Mouse (Mus musculus): ENCODE results near the gene Leo1. TPM values are rescaled to one million over a fixed set of nuclear protein-coding genes. Genes with fewer than 3 reads are reported as not detected.

Gene Leo1
- total and polyA plus RNA-seq, 3 experiments: 3.0 to 20.4 (median 12.4) TPM

- 0 out of 2 replicates have a peak, but pooled peaks cover 1% of the 10 kb centered on the region for H3K4me1 ChIP-seq (ENCODE audit: control insufficient read depth, insufficient read depth, low read length)
- H3K36me3 ChIP-seq (ENCODE audit: control insufficient read depth, insufficient read depth, low read length): no peaks in the 10 kb centered on the region
- intact Hi-C loops (cut with DNase I): no loop called here
- no peak overlapping the region for H3K4me3 ChIP-seq
- 29% methylated on average over 5 of the region's 5 CpGs for WGBS
- TF ChIP-seq CTCF (IDR thresholded peaks at IDR 0.05) (no peak), POLR2A (IDR thresholded peaks at IDR 0.05; ENCODE audit: insufficient read depth, low read depth, low read length) (no peak), EP300 (IDR thresholded peaks at IDR 0.05; ENCODE audit: insufficient read depth, low read depth, low read length) (no peak)
- DNase-seq: no peak
- no peak overlapping the region for H3K27ac ChIP-seq
- no peaks in the 10 kb centered on the region for H3K79me2 ChIP-seq (replicated peaks; ENCODE audit: control insufficient read depth, insufficient read depth, low read length)
- no peaks in the 10 kb centered on the region for H3K27me3 ChIP-seq (ENCODE audit: control insufficient read depth, insufficient read depth, low read length)
- no peak overlapping the region for H3K9ac ChIP-seq (ENCODE audit: low read depth, low read length)
These were observed 27.1 kb upstream of the Leo1 start for GRCm38 (mm10) chr9:75414204-75414603.

GRCm38 (mm10) chr9:75422251-75422691, 19.1 kb upstream of the Leo1 start:
- WGBS: 94% methylated on average over 3 of the region's 3 CpGs
- Histone ChIP-seq H3K9ac (ENCODE audit: low read depth, low read length) (no peak overlapping the region), H3K27ac (no peak overlapping the region)

DNA sequence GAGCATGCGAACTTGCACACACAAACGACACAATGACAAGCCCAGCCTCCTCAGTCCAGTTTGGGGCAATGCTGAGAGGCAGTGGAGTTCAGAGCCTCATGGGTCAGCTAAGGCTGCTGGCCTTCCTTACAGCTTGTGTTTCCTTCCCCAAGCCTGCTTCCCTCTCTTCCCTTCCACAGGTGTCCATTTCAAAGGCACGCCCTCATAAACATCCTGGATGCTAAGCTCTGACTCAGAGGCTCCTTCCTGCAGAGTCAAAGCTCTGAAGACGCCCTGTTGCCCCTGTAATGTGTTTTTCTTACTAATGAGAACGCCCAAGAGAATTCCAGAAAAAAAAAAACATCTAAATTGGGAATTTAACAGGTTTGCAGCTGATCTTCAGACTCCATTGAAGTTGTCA, 17.6 kb upstream of the Leo1 start:
- H3K79me2 ChIP-seq (replicated peaks; ENCODE audit: control insufficient read depth, insufficient read depth, low read length): no peaks in the 10 kb centered on the region
- intact Hi-C loops (cut with DNase I): no loop called here
- TF ChIP-seq POLR2A (IDR thresholded peaks at IDR 0.05; ENCODE audit: insufficient read depth, low read depth, low read length): no peak
- peak; percentile 78; the same call in 1 of the 2 replicates for TF ChIP-seq EP300 (IDR thresholded peaks at IDR 0.05; ENCODE audit: insufficient read depth, low read depth, low read length)
- no peak for TF ChIP-seq CTCF (IDR thresholded peaks at IDR 0.05)
- H3K4me1 ChIP-seq (ENCODE audit: control insufficient read depth, insufficient read depth, low read length): peaks cover 13% of the 10 kb centered on the region
- no peak for DNase-seq
- H3K9ac ChIP-seq (ENCODE audit: low read depth, low read length): no peak overlapping the region
- H3K27me3 ChIP-seq (ENCODE audit: control insufficient read depth, insufficient read depth, low read length): no peaks in the 10 kb centered on the region
- H3K4me3 ChIP-seq: no peak overlapping the region
- WGBS: 44% methylated on average over 5 of the region's 5 CpGs
- H3K36me3 ChIP-seq (ENCODE audit: control insufficient read depth, insufficient read depth, low read length): no peaks in the 10 kb centered on the region
- peak overlapping the region; percentile 59 for H3K27ac ChIP-seq

More at GRCm38 (mm10) chr9:75422251-75422691, 19.1 kb upstream of the Leo1 start:
- no peaks in the 10 kb centered on the region for H3K36me3 ChIP-seq (ENCODE audit: control insufficient read depth, insufficient read depth, low read length)
- H3K4me1 ChIP-seq (ENCODE audit: control insufficient read depth, insufficient read depth, low read length): peaks cover 11% of the 10 kb centered on the region
- intact Hi-C loops (cut with DNase I): no loop called here
- DNase-seq: no peak
- TF ChIP-seq POLR2A (IDR thresholded peaks at IDR 0.05; ENCODE audit: insufficient read depth, low read depth, low read length): no peak
- no peak for TF ChIP-seq CTCF (IDR thresholded peaks at IDR 0.05)
- H3K27me3 ChIP-seq (ENCODE audit: control insufficient read depth, insufficient read depth, low read length): no peaks in the 10 kb centered on the region
- H3K4me3 ChIP-seq: no peak overlapping the region
- no peaks in the 10 kb centered on the region for H3K79me2 ChIP-seq (replicated peaks; ENCODE audit: control insufficient read depth, insufficient read depth, low read length)

GRCm38 (mm10) chr9:75424358-75425150, 16.8 kb upstream of the Leo1 start:
- WGBS: 78% methylated on average over 6 of the region's 6 CpGs
- Histone ChIP-seq H3K36me3 (ENCODE audit: control insufficient read depth, insufficient read depth, low read length) (no peaks in the 10 kb centered on the region), H3K79me2 (replicated peaks; ENCODE audit: control insufficient read depth, insufficient read depth, low read length) (no peaks in the 10 kb centered on the region), H3K4me1 (ENCODE audit: control insufficient read depth, insufficient read depth, low read length) (peaks cover 13% of the 10 kb centered on the region), H3K9ac (ENCODE audit: low read depth, low read length) (no peak overlapping the region), H3K27ac (peak overlapping the region; percentile 59), H3K27me3 (ENCODE audit: control insufficient read depth, insufficient read depth, low read length) (no peaks in the 10 kb centered on the region), H3K4me3 (no peak overlapping the region)
- DNase-seq: no peak
- intact Hi-C loops (cut with DNase I): no loop called here
- TF ChIP-seq CTCF (IDR thresholded peaks at IDR 0.05): no peak
- no peak for TF ChIP-seq EP300 (IDR thresholded peaks at IDR 0.05; ENCODE audit: insufficient read depth, low read depth, low read length)
- TF ChIP-seq POLR2A (IDR thresholded peaks at IDR 0.05; ENCODE audit: insufficient read depth, low read depth, low read length): no peak

GRCm38 (mm10) chr9:75425796-75426391, 15.4 kb upstream of the Leo1 start:
- Histone ChIP-seq H3K4me3 (no peak overlapping the region), H3K4me1 (ENCODE audit: control insufficient read depth, insufficient read depth, low read length) (peaks cover 14% of the 10 kb centered on the region), H3K27ac (no peak overlapping the region), H3K36me3 (ENCODE audit: control insufficient read depth, insufficient read depth, low read length) (no peaks in the 10 kb centered on the region), H3K27me3 (ENCODE audit: control insufficient read depth, insufficient read depth, low read length) (no peaks in the 10 kb centered on the region), H3K79me2 (replicated peaks; ENCODE audit: control insufficient read depth, insufficient read depth, low read length) (no peaks in the 10 kb centered on the region), H3K9ac (ENCODE audit: low read depth, low read length) (no peak overlapping the region)
- TF ChIP-seq POLR2A (IDR thresholded peaks at IDR 0.05; ENCODE audit: insufficient read depth, low read depth, low read length) (no peak), CTCF (IDR thresholded peaks at IDR 0.05) (0 out of 2 replicates have a peak, but pooled peaks have one; percentile 7)
- intact Hi-C loops (cut with DNase I): no loop called here
- WGBS: 68% methylated on average over 7 of the region's 7 CpGs
- no peak for DNase-seq

Measured in heart, adult 2 months (tissue).